Mouse (Mus musculus) spleen, postnatal 4 days (tissue): Measurements from ENCODE around the gene Sctr.

Experiments used
- DNase-seq, 2 experiments: peaks; one replicate each; pipeline ENCODE4 v3.0.0; 2022; ENCODE audit warnings: low spot score in 2 of 2

Sctr gene

GRCm38 (mm10) chr1:120069120-120069519 is 62.4 kb downstream of the Sctr start:
- no peak for DNase-seq

GRCm38 (mm10) chr1:120070168-120070567 is 63.5 kb downstream of the Sctr start:
- DNase-seq, result no peak

- no peak for DNase-seq
Observed at GRCm38 (mm10) chr1:120071133-120071532, 64.4 kb downstream of the Sctr start.

GRCm38 (mm10) chr1:120072900-120073299 is 66.2 kb downstream of the Sctr start:
- no peak for DNase-seq

GRCm38 (mm10) chr1:120073519-120074306 is 67.0 kb downstream of the Sctr start, which contains the start of gene Tmem37:
Gene Tmem37, minus strand, starts transcription at chr1:120074074.
- peak in 1 of 2 experiments; percentile 38 for DNase-seq

GRCm38 (mm10) chr1:120074307-120074702 is 67.6 kb downstream of the Sctr start:
- no peak for DNase-seq

- DNase-seq, result no peak
Observed at GRCm38 (mm10) chr1:120074931-120075330, 68.2 kb downstream of the Sctr start.

GRCm38 (mm10) chr1:120075507-120075906 is 68.8 kb downstream of the Sctr start:
- DNase-seq, result no peak

GRCm38 (mm10) chr1:120077746-120078410 is 71.2 kb downstream of the Sctr start:
- DNase-seq, result no peak

- DNase-seq, result no peak
Observed at GRCm38 (mm10) chr1:120080632-120081031, 73.9 kb downstream of the Sctr start.

GRCm38 (mm10) chr1:120082957-120083585 is 76.4 kb downstream of the Sctr start:
- no peak for DNase-seq

- DNase-seq, result no peak
Observed at GRCm38 (mm10) chr1:120083921-120084517, 77.3 kb downstream of the Sctr start.

GRCm38 (mm10) chr1:120085696-120086095 is 79.0 kb downstream of the Sctr start:
- no peak for DNase-seq

- no peak for DNase-seq
Observed at GRCm38 (mm10) chr1:120086644-120087043, 80.0 kb downstream of the Sctr start.

- no peak for DNase-seq
Observed at GRCm38 (mm10) chr1:120089180-120089579, 82.5 kb downstream of the Sctr start.

GRCm38 (mm10) chr1:120090880-120091570 is 84.3 kb downstream of the Sctr start:
- no peak for DNase-seq

GRCm38 (mm10) chr1:120093482-120094134 is 86.9 kb downstream of the Sctr start:
- DNase-seq, result peak; percentile 75 to 91

- no peak for DNase-seq
Observed at GRCm38 (mm10) chr1:120094920-120095319, 88.2 kb downstream of the Sctr start.

- DNase-seq, result peak; percentile 42 to 81
Observed at GRCm38 (mm10) chr1:120098327-120098726, 91.6 kb downstream of the Sctr start.

GRCm38 (mm10) chr1:120099483-120099882 is 92.8 kb downstream of the Sctr start:
- peak in 1 of 2 experiments; percentile 30 for DNase-seq
